Mouse (Mus musculus) midbrain, postnatal 0 days (tissue): ENCODE data around the gene Gapdh. TPM values are rescaled to one million over a fixed set of nuclear protein-coding genes. Genes with fewer than 3 reads are reported as not detected.

Experiments
- ATAC-seq: fragments of 200-750 bp; cut with Nextera tagmentation; 2 replicates; pipeline ENCODE4 v1.8.0; 2017; ENCODE audit warnings: moderate number of reproducible peaks, mild to moderate bottlenecking, moderate TSS enrichment, moderate library complexity; ENCODE audit not compliant: low FRiP score
- DNase-seq: peaks from one replicate; pipeline ENCODE4 v3.0.0-alpha.2; 2015; ENCODE audit warnings: low spot score
- H3K27ac ChIP-seq: fragments of 300-500 bp; sonication (generic); 2 replicates; pipeline ENCODE4 v1.5.1; 2014; ENCODE audit warnings: low read depth, mild to moderate bottlenecking, low read length, mixed read lengths
- H3K27me3 ChIP-seq: fragments of 300-500 bp; sonication (generic); 2 replicates; pipeline ENCODE4 v1.6.1; 2014; ENCODE audit warnings: low read length, control low read depth, mixed read lengths; ENCODE audit not compliant: insufficient read depth
- H3K36me3 ChIP-seq: fragments of 300-500 bp; sonication (generic); 2 replicates; pipeline ENCODE4 v1.6.1; 2014; ENCODE audit warnings: low read length, control low read depth, mixed read lengths; ENCODE audit not compliant: insufficient read depth
- H3K4me1 ChIP-seq: fragments of 300-500 bp; sonication (generic); 2 replicates; pipeline ENCODE4 v1.6.1; 2014; ENCODE audit warnings: mild to moderate bottlenecking, control low read depth, antibody characterized with exemption, low read length, mixed read lengths; ENCODE audit not compliant: insufficient read depth
- H3K4me2 ChIP-seq: fragments of 300-500 bp; sonication (generic); 2 replicates; pipeline ENCODE4 v1.6.1; 2014; ENCODE audit warnings: low read depth, mild to moderate bottlenecking, low read length, mixed read lengths; ENCODE audit not compliant: poor library complexity, severe bottlenecking
- H3K4me3 ChIP-seq: fragments of 300-500 bp; sonication (generic); 2 replicates; pipeline ENCODE4 v1.5.1; 2014; ENCODE audit warnings: low read depth, mild to moderate bottlenecking, low read length, moderate library complexity
- H3K9ac ChIP-seq: fragments of 300-500 bp; sonication (generic); replicated peaks from 2 replicates; pipeline ENCODE4 v1.6.1; 2014; ENCODE audit warnings: mild to moderate bottlenecking, low read length, moderate library complexity, mixed read lengths; ENCODE audit not compliant: poor library complexity, severe bottlenecking
- H3K9me3 ChIP-seq: fragments of 300-500 bp; sonication (generic); 2 replicates; pipeline ENCODE4 v1.6.1; 2016; ENCODE audit warnings: low read length, control low read depth
- CTCF ChIP-seq: IDR thresholded peaks from 2 replicates; pipeline ENCODE4 v1.5.1; 2016; ENCODE audit warnings: antibody characterized with exemption, mild to moderate bottlenecking
- WGBS: fragments of 180-500 bp; shearing (Covaris S2); extraction: QIAGEN DNeasy Blood & Tissue Kit; methylation state at CpG from one replicate; pipeline ENCODE4 v1.1.7; 2014; 5-methylcytosine and 5-hydroxymethylcytosine counted together
- polyA plus RNA-seq: library from polyadenylated mRNA; unstranded; fragments of >200 nt; fragmentation: Nextera tagmentation; extraction: Ambion mirVana; gene quantifications from 2 replicates; pipeline ENCODE4 v1.2.1, GENCODE M21; 2015
- total RNA-seq: library from RNA; depleted of rRNA; stranded (reverse); fragments of >200 nt; gene quantifications from 2 replicates; pipeline ENCODE4 v1.2.3, GENCODE M21; 2014

The Gapdh gene
- total and polyA plus RNA-seq, 2 experiments from 2014 or later, result 1,705 to 3,049 TPM

- no peak for ATAC-seq
- Histone ChIP-seq H3K27me3 (no peaks in the 10 kb centered on the region), H3K4me2 (no peak overlapping the region), H3K9ac (no peak overlapping the region), H3K4me3 (no peak overlapping the region), H3K27ac (no peak overlapping the region), H3K36me3 (peaks cover 64% of the 10 kb centered on the region), H3K4me1 (no peaks in the 10 kb centered on the region), H3K9me3 (no peaks in the 10 kb centered on the region)
- 83% methylated on average over 3 of the region's 3 CpGs for WGBS
- no peak for DNase-seq
- no peak for TF ChIP-seq CTCF
These were observed 9.8 kb downstream of the Gapdh start for GRCm38 (mm10) chr6:125156491-125156890.

DNA sequence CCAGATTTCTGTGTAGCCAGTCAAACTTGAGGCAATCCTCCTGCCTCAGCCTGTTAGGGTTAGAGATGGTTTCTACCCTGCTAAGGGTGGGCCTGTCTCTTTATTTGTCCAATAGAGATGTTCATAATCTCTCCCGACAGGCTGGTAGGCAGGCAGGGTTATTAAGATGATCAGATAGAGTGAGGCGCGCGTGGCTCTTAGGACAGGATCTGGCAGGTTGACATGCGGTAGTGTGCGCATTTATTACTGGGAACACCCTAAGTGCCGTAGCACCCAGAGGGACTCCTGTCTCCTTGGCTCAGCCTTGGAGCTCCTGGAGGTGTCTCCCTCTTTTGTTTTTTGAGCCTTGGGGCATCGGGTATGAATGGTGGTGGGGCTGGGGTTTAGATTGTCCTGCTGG lies 11.0 kb downstream of the Gapdh start:
- H3K27me3 ChIP-seq, result no peaks in the 10 kb centered on the region
- H3K9ac ChIP-seq, result no peak overlapping the region
- ATAC-seq (no peak), DNase-seq (no peak)
- no peak for TF ChIP-seq CTCF
- H3K36me3 ChIP-seq, result peaks cover 54% of the 10 kb centered on the region
- 69% methylated on average over 8 of the region's 8 CpGs for WGBS
- no peak overlapping the region for H3K4me2 ChIP-seq
- H3K4me3 ChIP-seq, result no peak overlapping the region
- H3K9me3 ChIP-seq, result no peaks in the 10 kb centered on the region
- no peaks in the 10 kb centered on the region for H3K4me1 ChIP-seq
- no peak overlapping the region for H3K27ac ChIP-seq

DNA sequence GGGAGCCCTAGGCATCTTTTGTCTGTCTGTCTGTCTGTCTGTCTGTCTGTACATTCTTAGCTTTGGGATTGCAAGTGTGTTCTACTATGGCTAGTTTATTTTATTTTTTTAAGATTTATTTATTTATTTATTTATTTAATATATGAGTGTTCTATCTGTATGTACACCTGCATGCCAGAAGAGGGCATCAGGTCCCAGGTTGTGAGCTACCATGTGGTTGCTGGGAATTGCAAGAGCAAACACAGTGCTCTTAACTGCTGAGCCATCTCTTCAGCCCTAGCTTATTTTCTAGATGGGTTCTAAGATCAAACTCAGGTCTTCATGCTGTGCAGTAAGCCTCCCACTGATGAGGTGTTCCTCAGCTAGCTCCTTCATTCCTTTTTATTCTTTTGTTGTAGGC lies 11.7 kb downstream of the Gapdh start:
- Histone ChIP-seq H3K4me2 (no peak overlapping the region), H3K36me3 (peaks cover 49% of the 10 kb centered on the region), H3K27ac (no peak overlapping the region), H3K4me1 (no peaks in the 10 kb centered on the region), H3K4me3 (no peak overlapping the region), H3K27me3 (no peaks in the 10 kb centered on the region), H3K9ac (no peak overlapping the region), H3K9me3 (no peaks in the 10 kb centered on the region)
- ATAC-seq (no peak), DNase-seq (peak; percentile 54)
- peak; percentile 71 for TF ChIP-seq CTCF

- Histone ChIP-seq H3K27ac (no peak overlapping the region), H3K36me3 (peaks cover 41% of the 10 kb centered on the region), H3K4me1 (peaks cover under 1% of the 10 kb centered on the region; the same call in 1 of the 2 replicates), H3K4me3 (no peak overlapping the region), H3K9me3 (no peaks in the 10 kb centered on the region), H3K9ac (no peak overlapping the region), H3K27me3 (no peaks in the 10 kb centered on the region), H3K4me2 (no peak overlapping the region)
- DNase-seq (no peak), ATAC-seq (no peak)
- WGBS, result 93% methylated on average over 4 of the region's 4 CpGs
- TF ChIP-seq CTCF, result no peak
These were observed 12.6 kb downstream of the Gapdh start for GRCm38 (mm10) chr6:125153682-125154081.

DNA sequence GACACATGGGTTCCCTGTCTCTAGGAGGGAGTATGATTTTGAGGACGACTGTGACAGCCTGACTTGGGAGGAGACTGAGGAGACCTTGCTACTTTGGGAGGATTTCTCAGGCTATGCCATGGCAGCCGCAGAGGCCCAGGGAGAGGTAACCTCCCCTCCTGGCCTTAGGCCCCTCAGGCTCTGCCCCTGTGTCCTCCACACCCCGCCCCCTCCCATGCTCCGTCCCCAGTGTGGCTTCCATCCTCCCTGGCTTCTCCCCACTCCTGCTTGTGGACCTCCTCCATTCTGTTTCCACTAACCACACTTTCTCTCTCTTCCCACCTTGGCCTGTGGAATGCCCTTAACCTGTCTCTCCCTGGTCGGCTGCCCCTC lies 13.3 kb downstream of the Gapdh start:
- H3K4me3 ChIP-seq, result no peak overlapping the region
- H3K36me3 ChIP-seq, result peaks cover 39% of the 10 kb centered on the region
- H3K9me3 ChIP-seq, result no peaks in the 10 kb centered on the region
- no peak overlapping the region for H3K27ac ChIP-seq
- WGBS, result 82% methylated on average over 5 of the region's 5 CpGs
- DNase-seq, result no peak
- no peak overlapping the region for H3K4me2 ChIP-seq
- no peak overlapping the region for H3K9ac ChIP-seq
- no peaks in the 10 kb centered on the region for H3K27me3 ChIP-seq
- peaks cover 7% of the 10 kb centered on the region; the same call in 1 of the 2 replicates for H3K4me1 ChIP-seq
- ATAC-seq, result no peak
- no peak for TF ChIP-seq CTCF

DNA sequence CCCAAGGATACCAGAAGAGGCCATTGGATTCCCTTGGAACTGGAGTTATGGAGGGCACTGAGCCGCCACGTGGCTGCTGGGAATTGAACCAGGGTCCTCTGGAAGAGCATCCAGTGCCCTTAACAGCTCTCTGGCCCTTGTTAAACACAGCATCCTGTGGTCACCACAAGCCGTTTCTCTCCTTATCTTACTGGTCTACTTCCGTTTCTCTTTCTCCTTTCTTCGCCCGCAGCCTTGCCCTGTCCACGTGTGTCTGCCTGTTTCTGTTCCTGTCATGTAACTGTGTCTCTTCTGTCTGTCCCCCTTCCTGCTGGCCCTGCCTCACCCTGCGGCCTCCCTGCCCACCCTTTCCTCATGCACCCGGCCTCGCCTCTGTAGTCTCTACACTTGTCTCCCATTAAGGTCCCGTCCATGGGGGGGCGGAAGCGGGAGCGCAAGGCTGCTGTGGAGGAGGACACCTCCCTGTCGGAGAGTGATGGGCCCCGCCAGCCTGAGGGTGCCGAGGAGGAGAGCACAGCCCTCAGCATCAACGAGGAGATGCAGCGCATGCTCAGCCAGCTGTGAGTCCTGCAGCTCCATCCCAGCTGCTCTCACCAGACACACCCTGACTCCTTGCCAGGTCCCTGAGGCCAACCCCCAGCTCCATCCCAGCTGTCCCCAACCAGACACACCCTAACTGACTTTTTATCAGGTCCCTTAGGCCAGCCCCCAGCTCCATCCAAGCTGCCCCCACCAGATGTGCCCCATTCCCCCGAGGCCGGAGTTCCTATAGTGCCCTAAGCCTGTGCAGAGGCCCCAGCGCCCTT lies 13.9 kb downstream of the Gapdh start:
- no peak overlapping the region for H3K4me3 ChIP-seq
- peaks cover 10% of the 10 kb centered on the region; the same call in 1 of the 2 replicates for H3K4me1 ChIP-seq
- H3K9ac ChIP-seq, result no peak overlapping the region
- TF ChIP-seq CTCF, result no peak
- no peak overlapping the region for H3K27ac ChIP-seq
- H3K36me3 ChIP-seq, result peaks cover 36% of the 10 kb centered on the region
- DNase-seq (no peak), ATAC-seq (no peak)
- WGBS, result 89% methylated on average over 22 of the region's 22 CpGs
- no peaks in the 10 kb centered on the region for H3K27me3 ChIP-seq
- no peak overlapping the region for H3K4me2 ChIP-seq
- H3K9me3 ChIP-seq, result no peaks in the 10 kb centered on the region
